Mouse (Mus musculus): ENCODE results near the gene Apln.

GRCm38 (mm10) chrX:48062481-48062880 lies 27.8 kb upstream of the Apln start:
- TF ChIP-seq CTCF (IDR thresholded peaks at IDR 0.05; ENCODE audit: low read depth) (no peak), EP300 (optimal IDR thresholded peaks at IDR 0.05) (no peak)

Measured in stomach, postnatal 0 days (tissue).